Mouse (Mus musculus): Measurements from ENCODE around the gene Snx17. TPM values are rescaled to one million over a fixed set of nuclear protein-coding genes. Genes with fewer than 3 reads are reported as not detected.

Gene Snx17
- polyA plus RNA-seq, 1 experiment from 2014 or later: 143 TPM

DNA sequence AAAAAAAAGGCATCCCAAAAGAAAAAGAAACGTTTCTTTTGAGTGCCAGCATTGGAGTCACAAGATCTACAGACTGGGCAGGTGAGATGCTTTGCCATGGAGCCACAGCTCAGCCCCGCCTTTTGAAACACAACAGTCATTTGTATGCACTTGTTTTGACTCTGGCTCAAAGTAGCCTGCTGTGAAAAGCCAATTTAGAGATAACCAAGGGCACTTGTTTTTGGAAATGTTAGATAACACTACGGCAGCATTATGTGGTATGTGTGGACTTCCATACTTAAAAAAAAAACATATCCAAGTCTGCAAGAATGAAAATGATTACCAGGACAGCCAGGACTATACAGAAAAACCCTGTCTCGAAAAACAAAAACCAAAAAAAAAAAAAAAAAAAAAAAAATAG lies 9.3 kb upstream of the Snx17 start:
- no peak for ATAC-seq (replicated peaks)
- Histone ChIP-seq H3K36me3 (peaks cover 20% of the 10 kb centered on the region), H3K4me3 (no peak overlapping the region), H3K27me3 (no peaks in the 10 kb centered on the region), H3K4me2 (replicated peaks) (no peak overlapping the region), H3K27ac (replicated peaks) (no peak overlapping the region), H3K4me1 (peaks cover 10% of the 10 kb centered on the region), H3K9ac (replicated peaks) (no peak overlapping the region), H3K9me3 (no peaks in the 10 kb centered on the region)
- WGBS: 69% methylated on average over 4 of the region's 4 CpGs

DNA sequence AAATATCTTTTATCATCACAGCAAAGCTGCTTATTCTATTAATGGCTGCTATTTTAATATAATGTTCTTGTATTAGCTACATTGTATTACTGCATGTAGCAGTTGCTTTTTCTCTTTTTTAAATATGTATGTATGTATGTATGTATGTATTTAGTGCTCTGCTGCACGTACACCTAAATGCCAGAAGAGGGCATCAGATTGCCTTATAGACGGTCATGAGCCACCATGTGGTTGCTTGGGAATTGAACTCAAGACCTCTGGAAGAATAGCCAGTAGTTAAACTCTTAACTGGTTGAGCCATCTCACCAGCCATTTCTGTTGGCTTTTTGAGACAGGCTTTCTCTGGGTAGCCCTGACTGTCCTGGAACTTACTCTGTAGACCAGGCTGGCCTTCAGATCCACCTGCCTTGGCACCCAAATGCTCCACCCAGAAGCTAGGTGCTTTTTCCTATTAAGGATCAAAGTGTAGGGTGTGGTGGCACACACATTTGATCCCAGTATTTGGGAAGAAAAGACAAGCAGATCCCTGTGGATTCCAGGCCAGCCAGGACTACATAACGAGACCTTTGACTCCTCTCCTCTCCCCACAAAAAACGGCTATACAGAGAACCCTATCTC lies 4.7 kb upstream of the Snx17 start:
- no peak overlapping the region for H3K4me3 ChIP-seq
- ATAC-seq (replicated peaks): no peak
- WGBS: 69% methylated on average over 4 of the region's 4 CpGs
- peaks cover 44% of the 10 kb centered on the region for H3K36me3 ChIP-seq
- no peak overlapping the region for H3K9ac ChIP-seq (replicated peaks)
- H3K9me3 ChIP-seq: no peaks in the 10 kb centered on the region
- H3K27ac ChIP-seq (replicated peaks): no peak overlapping the region
- no peak overlapping the region for H3K4me2 ChIP-seq (replicated peaks)
- H3K4me1 ChIP-seq: peaks cover 11% of the 10 kb centered on the region
- no peaks in the 10 kb centered on the region for H3K27me3 ChIP-seq

DNA sequence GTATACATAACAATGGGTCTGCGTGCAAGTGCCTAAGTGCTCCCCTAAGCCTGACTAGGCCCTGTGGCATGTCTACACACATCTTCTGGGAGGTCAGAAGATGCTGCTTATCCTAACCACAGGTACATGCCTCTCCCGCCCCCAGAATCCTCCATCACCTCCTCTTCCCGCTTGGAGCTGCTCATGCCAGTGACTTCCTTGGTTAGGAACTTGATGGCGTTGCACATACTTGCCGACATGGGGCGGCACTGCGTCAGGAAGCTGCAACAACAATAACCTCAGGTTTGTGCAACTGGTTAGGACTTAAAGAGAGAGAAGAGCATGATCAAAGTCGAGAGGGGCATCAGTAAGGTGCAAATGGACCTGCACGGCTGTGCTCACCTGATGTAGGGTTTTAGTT lies 2.8 kb upstream of the Snx17 start:
- no peak for ATAC-seq (replicated peaks)
- H3K4me3 ChIP-seq: no peak overlapping the region
- peaks cover 24% of the 10 kb centered on the region for H3K4me1 ChIP-seq
- H3K36me3 ChIP-seq: peaks cover 55% of the 10 kb centered on the region
- WGBS: 87% methylated on average over 9 of the region's 9 CpGs
- no peaks in the 10 kb centered on the region for H3K9me3 ChIP-seq
- H3K27me3 ChIP-seq: no peaks in the 10 kb centered on the region
- H3K27ac ChIP-seq (replicated peaks): no peak overlapping the region
- no peak overlapping the region for H3K4me2 ChIP-seq (replicated peaks)
- H3K9ac ChIP-seq (replicated peaks): no peak overlapping the region

DNA sequence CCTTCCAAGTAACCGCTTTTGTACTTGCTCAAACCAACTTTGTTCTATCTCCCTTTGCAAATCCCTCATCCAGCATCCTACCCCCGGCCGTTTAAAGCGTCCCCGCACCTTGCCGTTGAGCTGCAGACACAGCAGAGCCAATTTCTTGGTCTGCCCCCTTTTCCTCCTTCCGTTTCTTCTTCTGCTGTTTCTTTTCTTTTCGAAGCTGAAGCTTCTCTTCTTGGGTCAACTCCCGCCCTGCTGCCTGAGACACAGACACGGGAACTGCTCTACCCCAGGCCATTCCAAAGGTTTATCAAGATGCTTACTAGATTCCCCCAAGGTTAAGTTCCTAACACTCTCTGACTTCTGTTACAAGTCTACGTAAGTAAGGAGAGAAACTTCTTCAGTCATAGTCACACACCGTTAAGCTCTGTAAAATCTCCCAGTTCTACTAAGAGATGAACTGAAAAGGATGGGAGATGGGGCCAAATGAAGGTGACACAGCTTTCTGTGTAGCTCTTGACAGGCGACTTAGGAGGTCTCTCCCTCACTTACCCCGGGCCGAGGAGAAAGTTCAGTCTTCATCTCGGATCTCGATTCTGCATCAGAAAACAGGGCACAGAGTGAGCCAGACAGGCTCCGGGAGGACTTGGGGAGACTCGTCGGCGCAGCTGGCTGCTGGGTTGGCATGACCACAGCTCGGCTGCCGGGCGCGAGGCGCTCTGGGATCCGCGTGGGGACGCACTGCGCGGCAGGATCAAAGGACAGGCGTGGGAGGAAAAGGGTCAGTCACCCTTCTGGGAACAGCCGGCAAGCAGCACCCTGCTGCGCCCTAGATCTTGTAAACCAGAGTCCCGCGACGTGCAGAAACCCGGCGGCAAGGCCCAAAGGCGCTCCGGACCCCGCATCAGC lies 735 bp upstream of the Snx17 start:
- Histone ChIP-seq H3K9me3 (no peaks in the 10 kb centered on the region), H3K9ac (replicated peaks) (peak overlapping the region; percentile 87), H3K36me3 (peaks cover 69% of the 10 kb centered on the region), H3K4me3 (peak overlapping the region; percentile 76), H3K4me1 (peaks cover 24% of the 10 kb centered on the region), H3K4me2 (replicated peaks) (peak overlapping the region; percentile 63), H3K27me3 (no peaks in the 10 kb centered on the region), H3K27ac (replicated peaks) (peak overlapping the region; percentile 81)
- ATAC-seq (replicated peaks): peak; percentile 59
- WGBS: 15% methylated on average over 42 of the region's 42 CpGs

DNA sequence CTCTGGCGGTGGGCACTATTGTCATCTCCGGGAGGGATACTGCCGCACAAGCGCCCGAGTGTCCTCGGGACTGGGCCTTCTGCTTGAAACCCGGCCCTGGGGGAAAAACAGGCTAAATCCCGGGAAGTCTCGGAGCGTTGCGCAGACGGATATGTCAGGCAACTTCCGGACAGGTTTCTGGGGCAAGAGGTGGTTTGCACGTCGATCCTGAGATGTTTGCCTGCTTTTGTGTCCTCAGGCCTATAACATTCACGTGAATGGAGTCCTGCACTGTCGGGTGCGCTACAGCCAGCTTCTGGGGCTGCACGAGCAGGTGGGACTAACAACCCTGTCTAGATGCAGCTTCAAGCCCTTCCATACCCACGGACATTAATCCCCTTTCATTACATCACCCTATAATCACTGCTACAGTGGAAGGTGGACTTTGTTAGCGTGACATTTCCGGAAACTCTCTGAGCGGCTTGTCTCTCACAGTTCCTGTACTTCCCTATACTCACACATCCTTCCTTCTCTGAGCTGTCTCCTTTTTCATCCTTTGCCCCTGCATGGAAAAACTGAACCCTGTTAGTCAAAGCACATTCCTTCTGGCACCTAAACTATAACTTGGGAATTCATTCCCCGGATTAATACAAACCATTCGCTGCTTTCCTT lies 729 bp downstream of the Snx17 start:
- Histone ChIP-seq H3K36me3 (peaks cover 69% of the 10 kb centered on the region), H3K9me3 (no peaks in the 10 kb centered on the region), H3K4me3 (peak overlapping the region; percentile 76), H3K4me1 (peaks cover 24% of the 10 kb centered on the region), H3K27ac (replicated peaks) (peak overlapping the region; percentile 81), H3K27me3 (no peaks in the 10 kb centered on the region), H3K4me2 (replicated peaks) (peak overlapping the region; percentile 63), H3K9ac (replicated peaks) (peak overlapping the region; percentile 84)
- ATAC-seq (replicated peaks): no peak
- 12% methylated on average over 25 of the region's 25 CpGs for WGBS

DNA sequence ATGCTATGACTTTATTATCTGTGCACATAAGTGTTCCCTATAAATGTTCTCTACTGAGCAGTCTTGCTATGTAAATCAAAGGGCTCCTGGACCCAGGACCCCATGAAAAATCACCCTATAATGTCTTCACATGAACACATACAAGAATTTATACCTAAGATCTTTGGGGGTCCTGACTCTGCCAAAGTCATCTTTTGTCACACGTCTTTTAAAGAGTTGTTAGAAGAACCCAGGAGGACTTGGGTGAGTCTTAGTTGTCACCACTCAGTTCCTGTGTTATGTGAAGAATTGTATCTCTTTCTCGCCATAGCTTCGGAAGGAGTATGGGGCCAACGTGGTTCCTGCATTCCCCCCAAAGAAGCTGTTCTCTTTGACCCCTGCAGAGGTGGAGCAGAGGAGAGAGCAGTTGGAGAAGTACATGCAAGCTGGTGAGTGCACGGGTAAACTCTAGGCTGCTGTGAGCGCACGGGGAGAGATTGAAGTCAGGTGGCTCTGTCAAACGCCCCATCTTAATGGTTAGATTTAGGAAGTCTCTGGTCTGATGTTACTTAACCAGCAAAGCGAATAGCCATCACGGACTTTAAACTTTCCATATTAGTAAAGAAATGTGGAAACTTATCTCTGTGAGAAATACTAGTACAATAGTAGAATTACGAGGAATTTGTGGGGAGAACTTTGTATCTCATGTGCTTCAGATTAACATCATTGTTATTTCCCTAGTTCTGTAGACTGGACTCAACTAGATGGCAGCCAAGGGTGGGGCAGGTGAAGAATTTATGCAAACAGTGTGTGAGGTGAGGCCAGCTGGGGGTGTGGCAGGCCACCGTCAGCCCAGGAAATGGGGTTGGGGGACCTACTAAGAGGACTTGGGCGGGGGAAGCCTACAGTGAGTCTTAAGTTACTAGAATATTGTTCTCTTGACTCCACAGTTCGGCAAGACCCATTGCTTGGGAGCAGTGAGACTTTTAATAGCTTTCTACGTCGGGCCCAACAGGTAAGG lies 1.8 kb downstream of the Snx17 start:
- no peak for ATAC-seq (replicated peaks)
- Histone ChIP-seq H3K27ac (replicated peaks) (no peak overlapping the region), H3K36me3 (peaks cover 72% of the 10 kb centered on the region), H3K4me2 (replicated peaks) (peak overlapping the region; percentile 63), H3K27me3 (no peaks in the 10 kb centered on the region), H3K4me3 (peak overlapping the region; percentile 76; the same call in 1 of the 2 replicates), H3K9ac (replicated peaks) (peak overlapping the region; percentile 84; the same call in 1 of the 2 replicates), H3K9me3 (no peaks in the 10 kb centered on the region), H3K4me1 (peaks cover 24% of the 10 kb centered on the region)
- WGBS: 93% methylated on average over 16 of the region's 16 CpGs

DNA sequence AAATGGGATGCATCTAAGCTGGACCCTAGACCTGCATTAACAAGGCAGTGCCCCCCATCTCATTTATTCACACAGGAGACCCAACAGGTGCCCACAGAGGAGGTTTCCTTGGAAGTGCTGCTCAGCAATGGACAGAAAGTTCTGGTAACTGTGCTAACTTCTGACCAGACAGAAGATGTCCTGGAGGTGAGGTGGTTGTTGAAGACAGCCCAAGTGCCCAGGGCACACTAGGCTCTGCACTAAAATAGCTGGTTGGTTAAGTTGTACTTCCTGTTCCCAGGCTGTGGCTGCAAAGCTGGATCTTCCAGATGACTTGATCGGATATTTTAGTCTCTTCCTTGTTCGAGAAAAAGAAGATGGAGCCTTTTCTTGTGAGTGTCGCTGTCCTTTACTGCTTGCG lies 2.6 kb downstream of the Snx17 start:
- 93% methylated on average over 4 of the region's 4 CpGs for WGBS
- H3K36me3 ChIP-seq: peaks cover 72% of the 10 kb centered on the region

DNA sequence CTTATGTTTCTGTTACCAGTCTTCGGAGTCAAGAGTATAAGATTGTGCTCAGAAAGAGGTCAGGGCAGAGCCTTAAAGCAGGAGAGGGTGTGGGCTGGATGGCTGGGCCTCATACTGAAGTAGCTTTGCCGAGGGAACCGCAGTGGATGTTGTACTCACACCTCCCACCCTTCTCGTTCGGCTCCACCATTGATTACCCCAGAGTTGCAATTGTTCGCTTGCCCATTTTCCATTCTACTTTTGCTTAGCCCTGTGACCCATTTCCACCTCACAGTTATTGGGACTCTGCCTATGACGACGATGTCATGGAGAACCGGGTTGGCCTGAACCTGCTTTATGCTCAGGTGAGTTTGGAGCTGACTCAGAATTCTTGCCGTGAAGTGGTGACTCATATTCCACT lies 3.2 kb downstream of the Snx17 start:
- H3K9me3 ChIP-seq: 0 out of 2 replicates have a peak, but pooled peaks cover 5% of the 10 kb centered on the region
- WGBS: 94% methylated on average over 10 of the region's 10 CpGs
- no peak overlapping the region for H3K27ac ChIP-seq (replicated peaks)
- ATAC-seq (replicated peaks): no peak
- H3K4me1 ChIP-seq: peaks cover 34% of the 10 kb centered on the region
- no peak overlapping the region for H3K4me2 ChIP-seq (replicated peaks)
- peaks cover 67% of the 10 kb centered on the region for H3K36me3 ChIP-seq
- H3K4me3 ChIP-seq: no peak overlapping the region
- no peak overlapping the region for H3K9ac ChIP-seq (replicated peaks)
- no peaks in the 10 kb centered on the region for H3K27me3 ChIP-seq

More for the DNA sequence above, 2.6 kb downstream of the Snx17 start:
- ATAC-seq (replicated peaks): no peak
- Histone ChIP-seq H3K9me3 (0 out of 2 replicates have a peak, but pooled peaks cover 5% of the 10 kb centered on the region), H3K27ac (replicated peaks) (no peak overlapping the region), H3K4me1 (peaks cover 29% of the 10 kb centered on the region), H3K27me3 (no peaks in the 10 kb centered on the region), H3K4me3 (no peak overlapping the region), H3K4me2 (replicated peaks) (no peak overlapping the region), H3K9ac (replicated peaks) (no peak overlapping the region)

DNA sequence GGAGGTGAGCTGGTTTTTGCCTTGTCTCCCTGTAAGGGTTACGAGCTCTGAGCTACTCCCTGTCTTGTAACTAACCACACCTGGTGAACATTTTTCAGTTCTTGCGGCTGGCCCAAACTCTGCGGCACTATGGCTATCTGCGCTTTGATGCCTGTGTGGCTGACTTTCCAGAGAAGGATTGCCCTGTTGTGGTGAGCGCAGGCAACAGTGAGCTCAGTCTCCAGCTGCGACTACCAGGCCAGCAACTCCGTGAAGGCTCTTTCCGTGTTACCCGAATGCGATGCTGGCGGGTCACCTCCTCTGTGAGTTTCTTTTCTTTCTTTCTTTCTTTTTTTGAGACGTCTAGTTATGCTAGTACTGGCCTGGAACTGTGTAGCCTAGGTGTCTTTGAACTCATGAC lies 4.0 kb downstream of the Snx17 start:
- Histone ChIP-seq H3K4me2 (replicated peaks) (no peak overlapping the region), H3K4me1 (peaks cover 31% of the 10 kb centered on the region), H3K27ac (replicated peaks) (no peak overlapping the region), H3K36me3 (peaks cover 67% of the 10 kb centered on the region), H3K9me3 (0 out of 2 replicates have a peak, but pooled peaks cover 5% of the 10 kb centered on the region), H3K4me3 (no peak overlapping the region), H3K9ac (replicated peaks) (no peak overlapping the region), H3K27me3 (no peaks in the 10 kb centered on the region)
- 89% methylated on average over 12 of the region's 12 CpGs for WGBS
- ATAC-seq (replicated peaks): no peak

DNA sequence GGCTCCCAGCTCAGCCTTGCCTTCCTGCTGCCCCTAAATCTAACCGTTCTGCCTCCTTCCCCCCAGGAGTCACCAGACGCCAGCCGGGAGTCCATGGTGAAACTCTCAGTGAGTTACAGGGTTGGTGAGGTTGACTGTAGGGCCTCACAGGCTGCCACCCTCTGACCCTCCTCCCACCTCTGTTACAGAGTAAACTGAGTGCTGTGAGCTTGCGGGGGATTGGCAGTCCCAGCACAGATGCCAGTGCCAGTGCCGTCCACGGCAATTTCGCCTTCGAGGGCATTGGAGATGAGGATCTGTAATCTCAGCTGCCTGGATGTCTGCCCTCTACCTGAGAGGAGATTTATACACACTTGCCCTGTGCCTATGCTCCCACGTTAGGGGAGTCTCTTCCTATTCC lies 5.1 kb downstream of the Snx17 start:
- no peak overlapping the region for H3K27ac ChIP-seq (replicated peaks)
- no peak overlapping the region for H3K9ac ChIP-seq (replicated peaks)
- WGBS: 90% methylated on average over 9 of the region's 9 CpGs
- H3K27me3 ChIP-seq: no peaks in the 10 kb centered on the region
- peaks cover 35% of the 10 kb centered on the region for H3K4me1 ChIP-seq
- H3K36me3 ChIP-seq: peaks cover 72% of the 10 kb centered on the region
- ATAC-seq (replicated peaks): no peak
- H3K9me3 ChIP-seq: 0 out of 2 replicates have a peak, but pooled peaks cover 5% of the 10 kb centered on the region
- H3K4me2 ChIP-seq (replicated peaks): no peak overlapping the region
- H3K4me3 ChIP-seq: no peak overlapping the region

DNA sequence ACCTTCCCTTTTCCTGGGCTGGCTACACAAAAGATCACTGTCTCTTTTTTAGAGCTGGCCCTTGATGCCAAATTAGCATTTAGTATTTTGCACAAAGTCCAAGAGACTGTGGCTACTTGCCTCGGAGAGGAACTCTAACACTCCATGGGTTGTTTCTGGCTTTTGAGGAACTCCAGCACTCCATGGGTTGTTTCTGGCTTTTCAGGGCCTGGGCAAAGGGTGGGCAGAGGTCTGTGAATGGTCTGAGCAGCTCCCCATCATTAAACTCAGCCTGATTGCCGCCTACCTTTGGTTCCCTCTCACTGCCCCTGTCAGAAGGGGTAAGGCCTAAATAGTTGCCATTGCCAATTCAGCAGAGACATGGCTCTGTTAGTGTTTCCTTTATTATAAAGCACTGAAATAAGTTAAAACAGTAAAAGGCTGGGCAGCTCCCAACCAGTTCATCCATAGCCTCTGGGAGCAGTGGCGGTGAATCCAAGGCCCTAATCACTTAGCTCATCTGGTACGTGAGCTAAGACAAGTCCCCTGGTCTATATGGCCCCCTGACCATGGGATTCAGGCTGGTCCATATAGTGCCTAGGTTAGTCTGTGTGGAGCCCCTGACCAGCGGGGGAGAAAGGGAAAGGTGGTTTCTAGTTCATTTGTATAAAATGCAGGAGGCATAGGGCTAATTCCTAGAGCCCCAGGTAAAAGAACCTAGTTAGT lies 5.7 kb downstream of the Snx17 start:
- Histone ChIP-seq H3K9ac (replicated peaks) (no peak overlapping the region), H3K36me3 (peaks cover 78% of the 10 kb centered on the region), H3K27ac (replicated peaks) (no peak overlapping the region), H3K4me3 (no peak overlapping the region), H3K4me1 (peaks cover 33% of the 10 kb centered on the region), H3K27me3 (no peaks in the 10 kb centered on the region), H3K9me3 (0 out of 2 replicates have a peak, but pooled peaks cover 5% of the 10 kb centered on the region), H3K4me2 (replicated peaks) (no peak overlapping the region)
- no peak for ATAC-seq (replicated peaks)
- WGBS: 84% methylated on average over 5 of the region's 5 CpGs

Measured in forebrain, embryonic 15.5 days (tissue).